Mouse (Mus musculus): ENCODE data around the gene Pofut2. TPM values are rescaled to one million over a fixed set of nuclear protein-coding genes. Genes with fewer than 3 reads are reported as not detected.
A peak's percentile ranks its signal among the peaks of the same experiment; 100 is the strongest.
"Not testable (repeated sequence)": the region's sequence is repeated elsewhere in the genome, so short reads cannot be mapped to it uniquely, and the experiment has no call there.

Gene Pofut2
- polyA plus RNA-seq, 1 experiment from 2014 or later, result 66.8 TPM

GRCm38 (mm10) chr10:77267027-77267426 lies 8.0 kb downstream of the Pofut2 start:
- H3K4me3 ChIP-seq (ENCODE audit: low read depth, low read length), result no peak overlapping the region
- H3K9ac ChIP-seq (ENCODE audit: low read depth, low read length), result no peak overlapping the region
- H3K9me3 ChIP-seq (ENCODE audit: control insufficient read depth, low read length), result no peaks in the 10 kb centered on the region
- H3K4me2 ChIP-seq, result no peak overlapping the region
- peaks cover 68% of the 10 kb centered on the region for H3K36me3 ChIP-seq (ENCODE audit: control insufficient read depth, insufficient read depth, low read length)
- ATAC-seq (replicated peaks; ENCODE audit: low FRiP score), result no peak
- H3K27ac ChIP-seq (ENCODE audit: low read depth, low read length), result no peak overlapping the region
- H3K4me1 ChIP-seq (replicated peaks; ENCODE audit: control insufficient read depth, insufficient read depth, low read length), result no peaks in the 10 kb centered on the region
- no peaks in the 10 kb centered on the region for H3K27me3 ChIP-seq (replicated peaks; ENCODE audit: control insufficient read depth, insufficient read depth, low read length)
- no peak for DNase-seq (ENCODE audit: low spot score)
- 78% methylated on average over 14 of the region's 14 CpGs for WGBS

- Histone ChIP-seq H3K4me3 (ENCODE audit: low read depth, low read length) (no peak overlapping the region), H3K27me3 (replicated peaks; ENCODE audit: control insufficient read depth, insufficient read depth, low read length) (no peaks in the 10 kb centered on the region), H3K9ac (ENCODE audit: low read depth, low read length) (no peak overlapping the region), H3K4me2 (no peak overlapping the region), H3K4me1 (replicated peaks; ENCODE audit: control insufficient read depth, insufficient read depth, low read length) (no peaks in the 10 kb centered on the region), H3K27ac (ENCODE audit: low read depth, low read length) (no peak overlapping the region), H3K9me3 (ENCODE audit: control insufficient read depth, low read length) (no peaks in the 10 kb centered on the region), H3K36me3 (ENCODE audit: control insufficient read depth, insufficient read depth, low read length) (peaks cover 48% of the 10 kb centered on the region)
- ATAC-seq (replicated peaks; ENCODE audit: low FRiP score) (no peak), DNase-seq (ENCODE audit: low spot score) (no peak)
- WGBS, result 76% methylated on average over 7 of the region's 7 CpGs
Observed at GRCm38 (mm10) chr10:77269129-77269528, 10.1 kb downstream of the Pofut2 start.

DNA sequence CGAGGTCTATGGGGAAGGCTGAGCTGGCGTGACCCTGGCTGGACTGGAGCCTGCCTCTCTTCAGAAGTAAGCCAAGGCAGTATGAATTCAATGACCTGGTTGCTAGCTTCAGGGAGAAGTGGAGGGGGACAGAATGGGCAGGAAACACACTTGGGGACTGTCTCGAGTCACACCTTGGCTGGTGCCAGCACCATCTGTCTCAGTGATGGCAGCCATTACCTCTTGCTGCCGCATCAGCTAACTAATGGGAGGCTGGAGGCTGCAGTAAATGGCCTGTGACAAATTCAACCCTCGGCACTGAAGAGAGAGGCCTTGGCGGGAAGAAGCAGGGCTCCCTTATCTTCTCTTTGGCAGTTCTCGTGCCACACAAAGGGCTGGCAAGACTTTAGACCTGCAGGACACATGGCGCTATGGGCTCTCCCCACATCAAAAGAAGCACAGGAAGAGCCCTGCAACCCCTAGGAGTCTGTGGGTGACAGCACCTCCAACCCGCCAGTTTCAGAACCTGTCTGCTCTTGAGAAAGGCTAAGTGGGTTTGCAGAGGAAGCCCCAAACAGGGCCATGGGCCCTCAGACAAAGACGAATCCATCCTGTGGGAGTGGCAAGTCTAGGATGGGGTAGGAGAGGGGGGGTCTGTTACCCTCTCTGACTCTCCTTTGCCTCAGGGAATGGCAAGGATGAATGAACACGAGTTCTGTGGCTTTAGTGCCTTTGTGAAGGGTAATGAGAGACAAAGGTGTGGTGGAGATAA lies 14.1 kb downstream of the Pofut2 start:
- H3K4me3 ChIP-seq (ENCODE audit: low read depth, low read length), result no peak overlapping the region
- H3K36me3 ChIP-seq (ENCODE audit: control insufficient read depth, insufficient read depth, low read length), result peaks cover 18% of the 10 kb centered on the region
- no peaks in the 10 kb centered on the region for H3K27me3 ChIP-seq (replicated peaks; ENCODE audit: control insufficient read depth, insufficient read depth, low read length)
- no peak overlapping the region for H3K9ac ChIP-seq (ENCODE audit: low read depth, low read length)
- no peak for ATAC-seq (replicated peaks; ENCODE audit: low FRiP score)
- H3K4me1 ChIP-seq (replicated peaks; ENCODE audit: control insufficient read depth, insufficient read depth, low read length), result no peaks in the 10 kb centered on the region
- no peaks in the 10 kb centered on the region for H3K9me3 ChIP-seq (ENCODE audit: control insufficient read depth, low read length)
- H3K27ac ChIP-seq (ENCODE audit: low read depth, low read length), result no peak overlapping the region
- no peak for DNase-seq (ENCODE audit: low spot score)
- WGBS, result 63% methylated on average over 11 of the region's 11 CpGs
- H3K4me2 ChIP-seq, result no peak overlapping the region

DNA sequence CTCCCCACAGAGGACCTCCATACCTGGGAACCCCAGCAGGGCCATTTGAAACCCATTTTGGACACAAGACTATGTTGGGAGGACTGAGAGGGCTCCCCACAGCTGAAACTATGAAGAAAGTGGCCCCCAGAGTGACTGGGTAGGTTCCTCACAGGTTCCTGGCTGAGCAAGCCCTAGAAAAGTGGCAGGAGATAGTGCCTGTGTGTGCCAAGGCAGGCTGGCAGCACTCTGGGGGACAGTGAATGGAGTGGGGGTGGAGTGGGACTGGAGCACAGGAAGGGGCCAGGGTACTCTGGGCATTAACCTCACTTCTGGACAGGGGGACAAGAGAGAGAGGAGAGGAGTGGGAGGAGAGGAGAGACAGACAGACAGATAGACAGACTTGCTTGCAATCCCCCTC lies 14.8 kb downstream of the Pofut2 start:
- H3K4me3 ChIP-seq (ENCODE audit: low read depth, low read length), result no peak overlapping the region
- no peaks in the 10 kb centered on the region for H3K9me3 ChIP-seq (ENCODE audit: control insufficient read depth, low read length)
- ATAC-seq (replicated peaks; ENCODE audit: low FRiP score), result no peak

DNA sequence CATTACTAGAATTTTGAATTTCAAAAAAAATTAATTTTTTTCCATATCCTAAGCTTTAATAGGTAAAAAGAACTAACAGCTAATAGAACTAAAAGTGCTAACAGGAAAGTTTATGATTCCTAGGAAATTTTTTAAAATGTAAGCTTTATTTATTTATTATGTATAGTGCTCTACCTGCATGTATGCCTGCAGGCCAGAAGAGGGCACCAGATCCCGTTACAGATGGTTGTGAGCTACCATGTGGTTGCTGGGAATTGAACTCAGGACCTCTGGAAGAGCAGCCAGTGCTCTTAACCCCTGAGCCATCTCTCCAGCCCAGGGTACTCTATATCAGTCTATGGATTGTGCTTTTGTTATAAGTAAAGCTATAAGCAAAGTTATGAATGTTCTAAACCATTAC lies 23.1 kb downstream of the Pofut2 start:
- not testable (repeated sequence) for H3K4me1 ChIP-seq (replicated peaks; ENCODE audit: control insufficient read depth, insufficient read depth, low read length); ATAC-seq (replicated peaks; ENCODE audit: low FRiP score); H3K27me3 ChIP-seq (replicated peaks; ENCODE audit: control insufficient read depth, insufficient read depth, low read length); H3K9ac ChIP-seq (ENCODE audit: low read depth, low read length); H3K4me2 ChIP-seq; H3K4me3 ChIP-seq (ENCODE audit: low read depth, low read length); H3K9me3 ChIP-seq (ENCODE audit: control insufficient read depth, low read length); H3K27ac ChIP-seq (ENCODE audit: low read depth, low read length); DNase-seq (ENCODE audit: low spot score); H3K36me3 ChIP-seq (ENCODE audit: control insufficient read depth, insufficient read depth, low read length)
- 50% methylated on average over 1 of the region's 1 CpGs for WGBS

More for the DNA sequence above, 14.8 kb downstream of the Pofut2 start:
- no peak for DNase-seq (ENCODE audit: low spot score)
- H3K27ac ChIP-seq (ENCODE audit: low read depth, low read length), result no peak overlapping the region
- no peak overlapping the region for H3K9ac ChIP-seq (ENCODE audit: low read depth, low read length)
- no peaks in the 10 kb centered on the region for H3K27me3 ChIP-seq (replicated peaks; ENCODE audit: control insufficient read depth, insufficient read depth, low read length)
- peaks cover 13% of the 10 kb centered on the region for H3K36me3 ChIP-seq (ENCODE audit: control insufficient read depth, insufficient read depth, low read length)
- H3K4me2 ChIP-seq, result no peak overlapping the region
- no peaks in the 10 kb centered on the region for H3K4me1 ChIP-seq (replicated peaks; ENCODE audit: control insufficient read depth, insufficient read depth, low read length)

DNA sequence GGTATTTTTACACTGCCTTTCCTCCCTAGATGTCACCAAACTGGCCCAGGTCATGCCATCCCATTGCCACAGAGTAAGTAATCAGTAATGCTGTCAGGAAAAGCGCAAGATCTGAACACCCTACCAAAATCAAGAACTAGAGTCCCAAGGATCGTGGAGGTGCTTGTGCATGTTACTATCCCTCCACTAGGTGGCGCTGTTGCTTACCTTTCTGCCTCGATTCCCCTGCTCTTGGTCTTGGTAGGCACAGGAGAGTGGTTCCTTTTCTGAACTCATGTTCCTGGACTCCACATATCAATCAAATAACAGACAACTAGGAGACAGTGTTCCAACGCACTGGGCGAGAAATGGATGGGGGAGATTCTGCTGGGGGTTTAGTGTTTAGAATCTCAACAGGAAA lies 23.8 kb downstream of the Pofut2 start:
- H3K4me1 ChIP-seq (replicated peaks; ENCODE audit: control insufficient read depth, insufficient read depth, low read length), result no peaks in the 10 kb centered on the region
- H3K4me2 ChIP-seq, result no peak overlapping the region
- H3K27ac ChIP-seq (ENCODE audit: low read depth, low read length), result no peak overlapping the region
- no peaks in the 10 kb centered on the region for H3K36me3 ChIP-seq (ENCODE audit: control insufficient read depth, insufficient read depth, low read length)
- H3K9me3 ChIP-seq (ENCODE audit: control insufficient read depth, low read length), result no peaks in the 10 kb centered on the region
- H3K27me3 ChIP-seq (replicated peaks; ENCODE audit: control insufficient read depth, insufficient read depth, low read length), result no peaks in the 10 kb centered on the region; the same call in 1 of the 2 replicates
- ATAC-seq (replicated peaks; ENCODE audit: low FRiP score) (no peak), DNase-seq (ENCODE audit: low spot score) (peak; percentile 66)
- 14% methylated on average over 6 of the region's 6 CpGs for WGBS
- H3K9ac ChIP-seq (ENCODE audit: low read depth, low read length), result no peak overlapping the region
- no peak overlapping the region for H3K4me3 ChIP-seq (ENCODE audit: low read depth, low read length)

DNA sequence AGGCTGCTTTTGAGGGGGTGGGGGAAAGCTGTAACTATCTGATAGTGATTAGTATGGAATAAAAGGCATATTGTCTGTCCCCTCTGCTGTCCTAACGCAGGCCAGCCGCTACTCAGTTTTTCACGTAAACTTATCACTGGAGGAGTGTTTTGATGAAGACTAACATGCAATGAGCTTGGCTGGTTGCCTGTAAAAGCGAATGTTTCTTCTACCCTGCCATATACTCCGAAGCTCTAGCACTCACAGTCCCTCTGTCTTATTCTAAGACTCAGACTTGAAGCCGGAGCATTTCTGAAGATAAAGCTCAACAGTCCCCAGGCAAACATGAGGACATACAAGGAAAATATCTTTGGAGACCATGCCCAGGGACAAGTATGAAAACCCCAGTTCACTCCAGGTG lies 25.8 kb downstream of the Pofut2 start:
- ATAC-seq (replicated peaks; ENCODE audit: low FRiP score) (no peak), DNase-seq (ENCODE audit: low spot score) (no peak)
- Histone ChIP-seq H3K9me3 (ENCODE audit: control insufficient read depth, low read length) (no peaks in the 10 kb centered on the region), H3K4me1 (replicated peaks; ENCODE audit: control insufficient read depth, insufficient read depth, low read length) (no peaks in the 10 kb centered on the region), H3K27me3 (replicated peaks; ENCODE audit: control insufficient read depth, insufficient read depth, low read length) (no peaks in the 10 kb centered on the region; the same call in 1 of the 2 replicates), H3K9ac (ENCODE audit: low read depth, low read length) (no peak overlapping the region), H3K27ac (ENCODE audit: low read depth, low read length) (no peak overlapping the region), H3K4me2 (no peak overlapping the region), H3K36me3 (ENCODE audit: control insufficient read depth, insufficient read depth, low read length) (no peaks in the 10 kb centered on the region), H3K4me3 (ENCODE audit: low read depth, low read length) (no peak overlapping the region)
- WGBS, result 74% methylated on average over 6 of the region's 6 CpGs

DNA sequence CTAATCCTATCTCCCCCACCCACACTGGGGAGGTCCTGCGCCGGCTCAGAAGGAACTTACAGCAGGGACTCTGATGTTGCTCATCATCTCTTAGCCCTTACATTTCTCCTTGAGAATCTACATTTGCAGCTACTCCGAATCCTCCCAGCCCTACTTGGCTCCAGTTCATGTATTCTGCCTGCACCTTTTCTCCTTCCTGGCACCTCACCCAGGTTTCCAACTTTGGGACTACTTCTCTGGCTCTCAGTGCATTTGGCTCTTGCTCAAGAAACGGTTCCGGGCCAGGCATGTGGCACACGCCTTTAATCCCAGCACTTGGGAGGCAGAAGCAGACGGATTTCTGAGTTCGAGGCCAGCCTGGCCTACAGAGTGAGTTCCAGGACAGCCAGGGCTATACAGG lies 28.6 kb downstream of the Pofut2 start:
- H3K9me3 ChIP-seq (ENCODE audit: control insufficient read depth, low read length), result no peaks in the 10 kb centered on the region
- H3K4me1 ChIP-seq (replicated peaks; ENCODE audit: control insufficient read depth, insufficient read depth, low read length), result no peaks in the 10 kb centered on the region
- H3K27ac ChIP-seq (ENCODE audit: low read depth, low read length), result no peak overlapping the region
- no peak overlapping the region for H3K4me2 ChIP-seq
- no peak overlapping the region for H3K4me3 ChIP-seq (ENCODE audit: low read depth, low read length)
- WGBS, result 87% methylated on average over 8 of the region's 8 CpGs
- ATAC-seq (replicated peaks; ENCODE audit: low FRiP score) (no peak), DNase-seq (ENCODE audit: low spot score) (no peak)
- H3K36me3 ChIP-seq (ENCODE audit: control insufficient read depth, insufficient read depth, low read length), result no peaks in the 10 kb centered on the region
- H3K27me3 ChIP-seq (replicated peaks; ENCODE audit: control insufficient read depth, insufficient read depth, low read length), result no peaks in the 10 kb centered on the region; the same call in 1 of the 2 replicates
- no peak overlapping the region for H3K9ac ChIP-seq (ENCODE audit: low read depth, low read length)

DNA sequence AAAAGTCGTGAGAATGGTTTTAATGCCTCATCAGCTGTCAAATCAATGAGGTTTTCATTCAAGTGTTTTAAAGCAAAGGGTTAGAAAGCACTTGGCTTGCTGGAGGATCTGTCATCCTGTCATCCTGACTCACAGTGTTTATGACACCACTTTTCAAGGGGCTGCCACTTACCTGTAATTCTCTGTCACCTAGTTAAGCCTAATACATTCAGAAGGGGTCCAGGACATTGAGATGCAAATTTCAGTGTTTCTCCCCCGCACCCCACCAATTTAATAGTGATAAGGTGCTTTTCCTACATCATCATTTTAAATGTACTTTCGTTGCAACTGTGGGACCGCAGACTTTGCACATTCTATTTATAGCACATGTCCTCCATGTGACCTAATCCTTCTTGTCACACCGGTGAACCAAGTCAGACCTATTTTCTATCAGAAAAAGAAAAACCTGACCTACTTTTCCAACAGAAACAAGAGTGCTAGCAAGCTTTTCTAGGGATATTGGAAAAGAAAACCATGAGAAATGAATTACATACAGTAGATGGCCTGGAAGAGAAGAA lies 29.7 kb downstream of the Pofut2 start:
- no peaks in the 10 kb centered on the region for H3K4me1 ChIP-seq (replicated peaks; ENCODE audit: control insufficient read depth, insufficient read depth, low read length)
- no peak for ATAC-seq (replicated peaks; ENCODE audit: low FRiP score)
- no peaks in the 10 kb centered on the region for H3K36me3 ChIP-seq (ENCODE audit: control insufficient read depth, insufficient read depth, low read length)
- no peak overlapping the region for H3K27ac ChIP-seq (ENCODE audit: low read depth, low read length)
- no peaks in the 10 kb centered on the region for H3K27me3 ChIP-seq (replicated peaks; ENCODE audit: control insufficient read depth, insufficient read depth, low read length)
- H3K9ac ChIP-seq (ENCODE audit: low read depth, low read length), result no peak overlapping the region
- no peak for DNase-seq (ENCODE audit: low spot score)
- no peak overlapping the region for H3K4me3 ChIP-seq (ENCODE audit: low read depth, low read length)
- 51% methylated on average over 5 of the region's 5 CpGs for WGBS
- H3K4me2 ChIP-seq, result no peak overlapping the region
- no peaks in the 10 kb centered on the region for H3K9me3 ChIP-seq (ENCODE audit: control insufficient read depth, low read length)

Data from liver, embryonic 11.5 days (tissue).